8 mouse cellular contexts compared by ENCODE assay signal in genomic region chr7:45488293-45489204, GRCm38 (mm10). TPM values are rescaled to one million over a fixed set of nuclear protein-coding genes. Genes with fewer than 3 reads are reported as not detected.
DNase-seq lines count a peak whose midpoint lies in the region; ATAC-seq and TF ChIP-seq lines count a peak whose summit lies in the region.

Gene Dhdh, minus strand, starts transcription at chr7:45488805.

- peaks cover 32% of the 10 kb centered on the region for H3K36me3 ChIP-seq in G1E (replicated peaks)
- H3K36me3 ChIP-seq in forebrain, postnatal 0 days (ENCODE audit: insufficient read depth) = peaks cover 11% of the 10 kb centered on the region; the same call in 1 of the 2 replicates
- peaks cover 11% of the 10 kb centered on the region for H3K36me3 ChIP-seq in hindbrain, embryonic 12.5 days

- peak within 1 kb of the TSS; percentile 56 for H3K27ac ChIP-seq in cerebellum, adult 2 months (ENCODE audit: insufficient read depth, low read length)
- H3K27ac ChIP-seq in forebrain, postnatal 0 days (ENCODE audit: low read depth, low read length) = peak within 1 kb of the TSS; percentile 80
- peak within 1 kb of the TSS; percentile 45 for H3K27ac ChIP-seq in hindbrain, embryonic 12.5 days

- intact Hi-C loops in left cerebral cortex, postnatal 4 days (cut with DNase I) = no loop called here

- TF ChIP-seq POLR2A in cerebellum, adult 2 months (IDR thresholded peaks at IDR 0.05; ENCODE audit: borderline replicate concordance, insufficient read depth, low read length) = peak; percentile 55; the same call in 1 of the 2 replicates

- H3K4me2 ChIP-seq in forebrain, postnatal 0 days (ENCODE audit: low read depth) = peak within 1 kb of the TSS; percentile 48
- H3K4me2 ChIP-seq in hindbrain, embryonic 12.5 days (replicated peaks) = peak within 1 kb of the TSS; percentile 68

- peaks cover 79% of the 10 kb centered on the region for H3K4me1 ChIP-seq in G1E (ENCODE audit: insufficient read depth, low read depth, low read length)
- H3K4me1 ChIP-seq in cerebellum, adult 2 months (ENCODE audit: control insufficient read depth, insufficient read depth, low read length) = peaks cover 19% of the 10 kb centered on the region
- H3K4me1 ChIP-seq in forebrain, postnatal 0 days (ENCODE audit: insufficient read depth) = 0 out of 2 replicates have a peak, but pooled peaks cover 6% of the 10 kb centered on the region
- H3K4me1 ChIP-seq in hindbrain, embryonic 12.5 days = peaks cover 21% of the 10 kb centered on the region

- peak within 1 kb of the TSS; percentile 70 for H3K4me3 ChIP-seq in G1E (ENCODE audit: low read depth, low read length)
- peak within 1 kb of the TSS; percentile 71 for H3K4me3 ChIP-seq in cerebellum, adult 2 months (replicated peaks; ENCODE audit: insufficient read depth, low read depth, low read length)
- peak within 1 kb of the TSS; percentile 31 for H3K4me3 ChIP-seq in forebrain, postnatal 0 days (ENCODE audit: low read depth, low read length)
- H3K4me3 ChIP-seq in hindbrain, embryonic 12.5 days = peak within 1 kb of the TSS; percentile 40

- 14% methylated on average over 38 of the region's 38 CpGs for WGBS in cerebellum, adult 2 months
- WGBS in forebrain, postnatal 0 days = 8% methylated on average over 36 of the region's 38 CpGs
- WGBS in hindbrain, embryonic 12.5 days = 8% methylated on average over 38 of the region's 38 CpGs

- ATAC-seq in G1E (ENCODE audit: extremely low read depth, insufficient number of reproducible peaks, low FRiP score, poor library complexity, severe bottlenecking) = no peak
- peak; percentile 69 for ATAC-seq in forebrain, postnatal 0 days
- peak; percentile 69 for ATAC-seq in hindbrain, embryonic 12.5 days (ENCODE audit: low FRiP score)
- 0 out of 2 replicates have a peak, but pooled peaks have one; percentile 39 for ATAC-seq in megakaryocyte-erythroid progenitor cell, adult 5-6 weeks (replicated peaks; ENCODE audit: low FRiP score, low TSS enrichment, poor library complexity, severe bottlenecking)

- peak within 1 kb of the TSS; percentile 50 for H3K9ac ChIP-seq in forebrain, postnatal 0 days
- H3K9ac ChIP-seq in hindbrain, embryonic 12.5 days = peak within 1 kb of the TSS; percentile 58

- no peaks in the 10 kb centered on the region for H3K27me3 ChIP-seq in G1E (ENCODE audit: insufficient read depth, low read length)
- no peaks in the 10 kb centered on the region for H3K27me3 ChIP-seq in cerebellum, adult 2 months (ENCODE audit: control insufficient read depth, insufficient read depth, low read length)
- no peaks in the 10 kb centered on the region for H3K27me3 ChIP-seq in forebrain, postnatal 0 days (ENCODE audit: insufficient read depth, low read length)
- no peaks in the 10 kb centered on the region for H3K27me3 ChIP-seq in hindbrain, embryonic 12.5 days

- no peak for DNase-seq in G1E (ENCODE audit: low spot score)
- peak; percentile 71 for DNase-seq in cerebellum, adult 2 months
- no peak for DNase-seq in forebrain, postnatal 0 days
- DNase-seq in left cerebral cortex, postnatal 4 days = peak; percentile 54
- peak; percentile 61 to 64 for DNase-seq in right cerebral cortex, postnatal 10 days (ENCODE audit: low spot score in 2 of 2)
- no peak for DNase-seq in adipocyte (ENCODE audit: low spot score)

- no peak for TF ChIP-seq CTCF in G1E (IDR thresholded peaks at IDR 0.05; ENCODE audit: low read depth, low read length)
- TF ChIP-seq CTCF in cerebellum, adult 2 months (IDR thresholded peaks at IDR 0.05; ENCODE audit: borderline replicate concordance, insufficient read depth, low read depth, low read length) = no peak
- TF ChIP-seq CTCF in forebrain, postnatal 0 days (IDR thresholded peaks at IDR 0.05; ENCODE audit: low read depth) = no peak

- H3K9me3 ChIP-seq in G1E (replicated peaks) = no peaks in the 10 kb centered on the region
- H3K9me3 ChIP-seq in forebrain, postnatal 0 days (ENCODE audit: low read length) = no peaks in the 10 kb centered on the region
- no peaks in the 10 kb centered on the region for H3K9me3 ChIP-seq in hindbrain, embryonic 12.5 days (replicated peaks)

RNA-seq across cellular contexts. Expression of gene Dhdh, which starts in this region (rescaled TPM):
- total RNA-seq in G1E (2014; fragmentation: Nextera tagmentation) (17.7 and 18.0 TPM in 2 replicates), G1E (2017) (4.8 and 6.8 TPM in 2 replicates)
- polyA plus RNA-seq in G1E (2012) = 1.3 and 1.6 TPM in 2 replicates
- 4.7 and 5.6 TPM in 2 replicates for polyA plus RNA-seq in cerebellum, adult 2 months (2012; rRNA removed)
- total RNA-seq in forebrain, postnatal 0 days (2014; rRNA removed) = 3.5 and 4.9 TPM in 2 replicates
- 1.9 and 3.6 TPM in 2 replicates for polyA plus RNA-seq in forebrain, postnatal 0 days (2015; fragmentation: Nextera tagmentation; extraction: Ambion mirVana)
- 3.4 and 3.5 TPM in 2 replicates for polyA plus RNA-seq in hindbrain, embryonic 12.5 days (2016; fragmentation: Nextera tagmentation; extraction: Ambion mirVana)
- 1 to 10 TPM; 2.6 to 3.2 TPM for total RNA-seq in left cerebral cortex, postnatal 4 days (2021)
- total RNA-seq in megakaryocyte-erythroid progenitor cell, adult 5-6 weeks (2014; fragmentation: Nextera tagmentation) = 1.9 and 2.5 TPM in 2 replicates
- 1.8 and 3.5 TPM in 2 replicates for total RNA-seq in megakaryocyte-erythroid progenitor cell, adult 5-6 weeks (2017)

Comparison
In these comparisons a context has a peak if more than half of its experiments do, and no peak if none do; other contexts are left out.
1. DNase-seq: peak in cerebellum, adult 2 months (2 of 2), left cerebral cortex, postnatal 4 days (single experiment) and right cerebral cortex, postnatal 10 days (2 of 2); none in G1E (single experiment), forebrain, postnatal 0 days (single experiment) and adipocyte (single experiment).
2. Peak in every context shown above with its lines, with median percentiles within 50 percentile points of each other: H3K4me3 ChIP-seq and H3K27ac ChIP-seq.